Mouse (Mus musculus) midbrain, embryonic 14.5 days (tissue): ENCODE measurements around the gene Drc3. TPM values are rescaled to one million over a fixed set of nuclear protein-coding genes. Genes with fewer than 3 reads are reported as not detected.
A peak's percentile ranks its signal among the peaks of the same experiment; 100 is the strongest.

ENCODE experiments used
- ATAC-seq: fragments of 200-750 bp; cut with Nextera tagmentation; 2 replicates; pipeline ENCODE4 v1.8.0; 2017; ENCODE audit warnings: moderate number of reproducible peaks, moderate library complexity; ENCODE audit not compliant: low FRiP score, low TSS enrichment
- DNase-seq: peaks from one replicate; pipeline ENCODE4 v3.0.0-alpha.2; 2015
- H3K27ac ChIP-seq: fragments of 300-500 bp; sonication (generic); replicated peaks from 2 replicates; pipeline ENCODE4 v1.5.1; 2014; ENCODE audit warnings: mild to moderate bottlenecking, low read depth, low read length, moderate library complexity
- H3K27me3 ChIP-seq: fragments of 300-500 bp; sonication (generic); 2 replicates; pipeline ENCODE4 v1.6.1; 2014; ENCODE audit warnings: low read length, control low read depth, mixed read lengths; ENCODE audit not compliant: control insufficient read depth, insufficient read depth
- H3K36me3 ChIP-seq: fragments of 300-500 bp; sonication (generic); 2 replicates; pipeline ENCODE4 v1.6.1; 2014; ENCODE audit warnings: low read length, control low read depth; ENCODE audit not compliant: control insufficient read depth, insufficient read depth
- H3K4me1 ChIP-seq: fragments of 300-500 bp; sonication (generic); 2 replicates; pipeline ENCODE4 v1.6.1; 2014; ENCODE audit warnings: mild to moderate bottlenecking, antibody characterized with exemption, low read length, control low read depth; ENCODE audit not compliant: control insufficient read depth, insufficient read depth
- H3K4me2 ChIP-seq: fragments of 300-500 bp; sonication (generic); 2 replicates; pipeline ENCODE4 v1.6.1; 2014; ENCODE audit warnings: mild to moderate bottlenecking, low read length, moderate library complexity
- H3K4me3 ChIP-seq: fragments of 300-500 bp; sonication (generic); replicated peaks from 2 replicates; pipeline ENCODE4 v1.5.1; 2014; ENCODE audit warnings: low read depth, low read length
- H3K9ac ChIP-seq: fragments of 300-500 bp; sonication (generic); replicated peaks from 2 replicates; pipeline ENCODE4 v1.6.1; 2014; ENCODE audit warnings: mild to moderate bottlenecking, low read length, moderate library complexity
- H3K9me3 ChIP-seq: fragments of 300-500 bp; sonication (generic); 2 replicates; pipeline ENCODE4 v1.6.1; 2016; ENCODE audit warnings: low read length, control low read depth, mixed read lengths; ENCODE audit not compliant: control insufficient read depth
- WGBS: fragments of 180-500 bp; shearing (Covaris S2); extraction: QIAGEN DNeasy Blood & Tissue Kit; methylation state at CpG from one replicate; pipeline ENCODE4 v1.1.7; 2014; 5-methylcytosine and 5-hydroxymethylcytosine counted together
- polyA plus RNA-seq: library from polyadenylated mRNA; unstranded; fragments of >200 nt; fragmentation: Nextera tagmentation; extraction: Ambion mirVana; gene quantifications from 2 replicates; pipeline ENCODE4 v1.2.1, GENCODE M21; 2014

Drc3 gene
- polyA plus RNA-seq, 1 experiment from 2014 or later = 6.1 TPM

GRCm38 (mm10) chr11:60417717-60418472 is 64.8 kb downstream of the Drc3 start, which contains the start of gene Atpaf2:
Gene Atpaf2 (minus strand): TSS chr11:60418457.
- Histone ChIP-seq H3K4me2 (peak within 1 kb of the TSS; percentile 60), H3K4me1 (peaks cover 12% of the 10 kb centered on the region), H3K36me3 (no peaks in the 10 kb centered on the region), H3K9ac (peak within 1 kb of the TSS; percentile 83), H3K9me3 (no peaks in the 10 kb centered on the region), H3K4me3 (peak within 1 kb of the TSS; percentile 91), H3K27ac (peak within 1 kb of the TSS; percentile 81), H3K27me3 (no peaks in the 10 kb centered on the region)
- peak; percentile 46 for ATAC-seq
- WGBS = 0% methylated on average over 39 of the region's 39 CpGs
- no peak for DNase-seq

- DNase-seq (no peak), ATAC-seq (no peak)
- H3K4me2 ChIP-seq = peak overlapping the region; percentile 60
- no peaks in the 10 kb centered on the region for H3K9me3 ChIP-seq
- H3K36me3 ChIP-seq = no peaks in the 10 kb centered on the region
- WGBS = 29% methylated on average over 6 of the region's 6 CpGs
- H3K9ac ChIP-seq = peak overlapping the region; percentile 83; the same call in 1 of the 2 replicates
- no peak overlapping the region for H3K27ac ChIP-seq
- no peaks in the 10 kb centered on the region for H3K27me3 ChIP-seq
- H3K4me1 ChIP-seq = peaks cover 12% of the 10 kb centered on the region
- H3K4me3 ChIP-seq = peak overlapping the region; percentile 91
Measured at GRCm38 (mm10) chr11:60418473-60418803, 65.3 kb downstream of the Drc3 start.

- H3K4me1 ChIP-seq = peaks cover 5% of the 10 kb centered on the region
- H3K36me3 ChIP-seq = peaks cover 5% of the 10 kb centered on the region; the same call in 1 of the 2 replicates
- H3K4me3 ChIP-seq = no peak overlapping the region
- H3K9me3 ChIP-seq = no peaks in the 10 kb centered on the region
- H3K27ac ChIP-seq = no peak overlapping the region
- H3K9ac ChIP-seq = no peak overlapping the region
- no peak for ATAC-seq
- H3K4me2 ChIP-seq = no peak overlapping the region
- 73% methylated on average over 5 of the region's 6 CpGs for WGBS
- peak; percentile 47 for DNase-seq
- no peaks in the 10 kb centered on the region for H3K27me3 ChIP-seq
Measured at GRCm38 (mm10) chr11:60422046-60422668, 69.0 kb downstream of the Drc3 start.

GRCm38 (mm10) chr11:60423006-60423405 is 69.9 kb downstream of the Drc3 start:
- ATAC-seq = no peak
- Histone ChIP-seq H3K4me2 (no peak overlapping the region), H3K27ac (no peak overlapping the region), H3K4me3 (no peak overlapping the region), H3K27me3 (no peaks in the 10 kb centered on the region), H3K9ac (no peak overlapping the region), H3K9me3 (no peaks in the 10 kb centered on the region), H3K36me3 (peaks cover 5% of the 10 kb centered on the region; the same call in 1 of the 2 replicates), H3K4me1 (peaks cover 5% of the 10 kb centered on the region)
- no peak for DNase-seq
- WGBS = 77% methylated on average over 1 of the region's 1 CpGs

GRCm38 (mm10) chr11:60426417-60426816 is 73.3 kb downstream of the Drc3 start:
- H3K4me1 ChIP-seq = no peaks in the 10 kb centered on the region
- no peaks in the 10 kb centered on the region for H3K9me3 ChIP-seq
- WGBS = 80% methylated on average over 1 of the region's 1 CpGs
- H3K4me2 ChIP-seq = no peak overlapping the region
- no peaks in the 10 kb centered on the region for H3K27me3 ChIP-seq
- no peak overlapping the region for H3K4me3 ChIP-seq
- H3K27ac ChIP-seq = no peak overlapping the region
- no peak overlapping the region for H3K9ac ChIP-seq
- ATAC-seq (no peak), DNase-seq (no peak)
- H3K36me3 ChIP-seq = peaks cover 11% of the 10 kb centered on the region

- Histone ChIP-seq H3K27me3 (no peaks in the 10 kb centered on the region), H3K9me3 (no peaks in the 10 kb centered on the region), H3K4me1 (no peaks in the 10 kb centered on the region), H3K4me3 (no peak overlapping the region), H3K36me3 (peaks cover 18% of the 10 kb centered on the region), H3K27ac (no peak overlapping the region), H3K9ac (no peak overlapping the region), H3K4me2 (no peak overlapping the region)
- DNase-seq (no peak), ATAC-seq (no peak)
- 96% methylated on average over 3 of the region's 3 CpGs for WGBS
Measured at GRCm38 (mm10) chr11:60427628-60428027, 74.5 kb downstream of the Drc3 start.

GRCm38 (mm10) chr11:60433501-60433900 is 80.4 kb downstream of the Drc3 start:
- H3K4me2 ChIP-seq = no peak overlapping the region
- no peaks in the 10 kb centered on the region for H3K27me3 ChIP-seq
- H3K9ac ChIP-seq = no peak overlapping the region
- no peak overlapping the region for H3K27ac ChIP-seq
- ATAC-seq (no peak), DNase-seq (no peak)
- no peak overlapping the region for H3K4me3 ChIP-seq
- H3K36me3 ChIP-seq = peaks cover 60% of the 10 kb centered on the region
- H3K4me1 ChIP-seq = no peaks in the 10 kb centered on the region
- no peaks in the 10 kb centered on the region for H3K9me3 ChIP-seq

GRCm38 (mm10) chr11:60435133-60435532 is 82.0 kb downstream of the Drc3 start:
- no peak overlapping the region for H3K4me3 ChIP-seq
- H3K9ac ChIP-seq = no peak overlapping the region
- 100% methylated on average over 1 of the region's 1 CpGs for WGBS
- H3K27ac ChIP-seq = no peak overlapping the region
- no peak for ATAC-seq
- no peaks in the 10 kb centered on the region for H3K9me3 ChIP-seq
- peaks cover 64% of the 10 kb centered on the region for H3K36me3 ChIP-seq
- no peaks in the 10 kb centered on the region for H3K4me1 ChIP-seq
- H3K27me3 ChIP-seq = no peaks in the 10 kb centered on the region
- no peak overlapping the region for H3K4me2 ChIP-seq
- DNase-seq = no peak

- H3K9ac ChIP-seq = no peak overlapping the region
- no peak for DNase-seq
- H3K36me3 ChIP-seq = peaks cover 74% of the 10 kb centered on the region
- H3K9me3 ChIP-seq = no peaks in the 10 kb centered on the region
- no peaks in the 10 kb centered on the region for H3K4me1 ChIP-seq
- H3K4me2 ChIP-seq = no peak overlapping the region
- H3K4me3 ChIP-seq = no peak overlapping the region
- H3K27me3 ChIP-seq = no peaks in the 10 kb centered on the region
- no peak overlapping the region for H3K27ac ChIP-seq
- ATAC-seq = no peak
- WGBS = 91% methylated on average over 3 of the region's 3 CpGs
Measured at GRCm38 (mm10) chr11:60436618-60437017, 83.5 kb downstream of the Drc3 start.
